Mouse (Mus musculus): ENCODE measurements around the gene Lce3c.

Lce3c gene

GRCm38 (mm10) chr3:92944186-92944585 lies at the start of gene Lce3c:
TSS of gene Lce3c (plus strand) at chr3:92944486.
- DNase-seq (ENCODE audit: low read depth, low spot score): no peak

- no peak for DNase-seq (ENCODE audit: low read depth, low spot score)
Measured at GRCm38 (mm10) chr3:92894489-92894888, 49.8 kb upstream of the Lce3c start.

GRCm38 (mm10) chr3:92902992-92903391 lies 41.3 kb upstream of the Lce3c start:
- peak; percentile 0 for DNase-seq (ENCODE audit: low read depth, low spot score)

- peak; percentile 0 for DNase-seq (ENCODE audit: low read depth, low spot score)
Measured at GRCm38 (mm10) chr3:92903640-92904039, 40.6 kb upstream of the Lce3c start.

- no peak for DNase-seq (ENCODE audit: low read depth, low spot score)
Measured at GRCm38 (mm10) chr3:92905182-92905581, 39.1 kb upstream of the Lce3c start.

- DNase-seq (ENCODE audit: low read depth, low spot score): peak; percentile 6
Measured at GRCm38 (mm10) chr3:92907571-92907970, 36.7 kb upstream of the Lce3c start.

GRCm38 (mm10) chr3:92920364-92920763 lies 23.9 kb upstream of the Lce3c start:
- DNase-seq (ENCODE audit: low read depth, low spot score): no peak

- no peak for DNase-seq (ENCODE audit: low read depth, low spot score)
Measured at GRCm38 (mm10) chr3:92926130-92926529, 18.2 kb upstream of the Lce3c start, which contains the start of gene Lce3a. TSS of gene Lce3a (minus strand) at chr3:92926230.

- DNase-seq (ENCODE audit: low read depth, low spot score): no peak
Measured at GRCm38 (mm10) chr3:92932679-92933078, 11.6 kb upstream of the Lce3c start, which contains the start of gene Lce3b. TSS of gene Lce3b (plus strand) at chr3:92932979.

GRCm38 (mm10) chr3:92957090-92957489 lies 12.8 kb downstream of the Lce3c start, which contains the start of gene Lce3d:
TSS of gene Lce3d (plus strand) at chr3:92957390.
- no peak for DNase-seq (ENCODE audit: low read depth, low spot score)

GRCm38 (mm10) chr3:92966761-92967160 lies 22.5 kb downstream of the Lce3c start, which contains the start of gene Lce3e:
TSS of gene Lce3e (plus strand) at chr3:92967061.
- DNase-seq (ENCODE audit: low read depth, low spot score): no peak

GRCm38 (mm10) chr3:92978484-92978883 lies 34.2 kb downstream of the Lce3c start:
- DNase-seq (ENCODE audit: low read depth, low spot score): no peak

- no peak for DNase-seq (ENCODE audit: low read depth, low spot score)
Measured at GRCm38 (mm10) chr3:92991926-92992325, 47.6 kb downstream of the Lce3c start, which contains the start of gene Lce3f. TSS of gene Lce3f (plus strand) at chr3:92992226.

Measured in retina, postnatal 7 days (tissue).